Mouse (Mus musculus) kidney, adult 9 months (tissue): ENCODE data around the gene Olfr774.
"Not testable (repeated sequence)": the region's sequence is repeated elsewhere in the genome, so short reads cannot be mapped to it uniquely, and the experiment has no call there.

Experiments
- DNase-seq: peaks from one replicate; pipeline ENCODE4 v3.0.0; 2022

Gene Olfr774

GRCm38 (mm10) chr10:129235904-129236303 lies at the start of gene Olfr774:
TSS of gene Olfr774 (plus strand) at chr10:129236204.
- no peak for DNase-seq

- not testable (repeated sequence) for DNase-seq
Measured at GRCm38 (mm10) chr10:129187319-129187718, 48.7 kb upstream of the Olfr774 start, which contains the start of gene Olfr773. TSS of gene Olfr773 (minus strand) at chr10:129187419.

- no peak for DNase-seq
Measured at GRCm38 (mm10) chr10:129230737-129231136, 5.3 kb upstream of the Olfr774 start.

GRCm38 (mm10) chr10:129248112-129248511 lies 12.1 kb downstream of the Olfr774 start, which contains the start of gene Olfr775:
TSS of gene Olfr775 (plus strand) at chr10:129248412.
- no peak for DNase-seq

GRCm38 (mm10) chr10:129258827-129259226 lies 22.8 kb downstream of the Olfr774 start, which contains the start of gene Olfr776:
TSS of gene Olfr776 (plus strand) at chr10:129259127.
- DNase-seq = no peak

GRCm38 (mm10) chr10:129271081-129271535 lies 35.1 kb downstream of the Olfr774 start, which contains the start of gene Olfr777:
TSS of gene Olfr777 (minus strand) at chr10:129271485.
- DNase-seq = no peak
